Mouse (Mus musculus) kidney, adult 2 months (tissue): Measurements from ENCODE around the gene Hspa5.

Source experiments
- CTCF ChIP-seq: fragments of 200-500 bp; conservative IDR thresholded peaks from 2 replicates; pipeline ENCODE4 v1.5.1; 2011; ENCODE audit warnings: low read depth, mild to moderate bottlenecking, control low read depth, low read length, moderate library complexity, mixed read lengths; ENCODE audit not compliant: insufficient read depth, insufficient read length
- POLR2A ChIP-seq: fragments of 200-500 bp; IDR thresholded peaks from one replicate; pipeline ENCODE4 v1.6.1; 2011; ENCODE audit warnings: low read depth, low read length, control low read depth

DNA sequence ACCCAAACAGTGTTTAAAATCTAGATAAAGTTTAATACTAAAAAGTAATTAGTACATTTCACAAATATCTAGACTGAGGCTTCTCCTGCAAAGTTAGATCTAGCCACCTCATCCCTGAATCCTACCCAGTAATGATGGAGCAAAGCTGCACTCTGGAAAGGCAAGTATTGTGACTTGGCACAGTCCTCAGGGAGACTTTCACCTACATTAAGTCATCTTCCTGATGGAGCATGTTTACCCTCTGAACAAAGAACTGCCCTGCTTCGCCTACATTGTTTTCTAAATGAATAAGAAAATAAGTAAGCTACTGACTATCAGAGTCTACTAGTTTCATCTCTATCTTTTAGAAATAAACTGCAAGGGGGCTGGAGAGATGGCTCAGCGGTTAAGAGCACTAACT lies 46.7 kb downstream of the Hspa5 start:
- TF ChIP-seq CTCF, result no peak
- no peak for TF ChIP-seq POLR2A
